Mouse (Mus musculus): ENCODE results near the gene Chd1l. TPM values are rescaled to one million over a fixed set of nuclear protein-coding genes. Genes with fewer than 3 reads are reported as not detected.

Gene Chd1l
- polyA plus RNA-seq, 1 experiment, result 11.5 TPM

DNA sequence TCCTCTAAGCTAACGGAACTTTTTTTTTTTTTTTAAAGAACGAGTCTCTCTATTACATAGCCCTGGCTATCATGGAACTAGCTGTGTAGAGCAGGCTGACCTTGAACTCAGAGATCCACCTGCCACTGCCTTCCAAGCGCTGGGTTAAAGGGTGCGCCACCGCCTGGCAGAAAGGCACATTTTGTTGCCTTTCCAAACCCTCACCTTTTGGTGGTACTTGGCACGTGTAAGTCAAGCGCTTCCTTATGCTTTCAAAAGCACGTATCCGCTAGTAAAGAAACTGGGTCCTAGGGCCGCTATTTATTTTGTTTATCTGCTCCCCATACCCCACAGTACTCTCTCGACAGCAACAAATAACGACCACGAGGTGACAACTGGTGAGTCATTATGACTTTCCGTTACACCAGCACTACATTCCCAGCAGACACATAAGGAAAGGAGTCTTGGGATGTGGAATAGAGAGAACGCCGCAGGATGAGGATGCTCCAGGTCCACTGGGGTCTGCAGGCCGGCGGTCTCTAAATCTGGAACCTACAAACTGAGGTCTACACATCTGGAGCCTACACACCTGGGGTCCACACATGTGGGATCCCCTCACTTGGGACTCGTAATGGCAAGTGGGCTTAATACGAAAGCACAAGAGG lies 680 bp downstream of the Chd1l start:
- peak overlapping the region; percentile 70 for H3K4me3 ChIP-seq (ENCODE audit: control insufficient read depth, insufficient read depth, low read length)
- no peaks in the 10 kb centered on the region for H3K4me1 ChIP-seq (replicated peaks; ENCODE audit: control insufficient read depth, insufficient read depth, low read length)
- H3K27me3 ChIP-seq (ENCODE audit: control insufficient read depth, insufficient read depth, low read length), result no peaks in the 10 kb centered on the region
- WGBS, result 3% methylated on average over 20 of the region's 20 CpGs
- H3K27ac ChIP-seq (ENCODE audit: control insufficient read depth, insufficient read depth, low read length), result peak overlapping the region; percentile 44
- peak; percentile 77 for DNase-seq
- H3K36me3 ChIP-seq (ENCODE audit: control insufficient read depth, insufficient read depth, low read length), result no peaks in the 10 kb centered on the region
- TF ChIP-seq CTCF (IDR thresholded peaks at IDR 0.05; ENCODE audit: borderline replicate concordance, control insufficient read depth, extremely low read depth, insufficient read depth, low read length, poor library complexity) (no peak), POLR2A (IDR thresholded peaks at IDR 0.05; ENCODE audit: control insufficient read depth, extremely low read depth, insufficient read depth, low read length, poor library complexity) (no peak)

DNA sequence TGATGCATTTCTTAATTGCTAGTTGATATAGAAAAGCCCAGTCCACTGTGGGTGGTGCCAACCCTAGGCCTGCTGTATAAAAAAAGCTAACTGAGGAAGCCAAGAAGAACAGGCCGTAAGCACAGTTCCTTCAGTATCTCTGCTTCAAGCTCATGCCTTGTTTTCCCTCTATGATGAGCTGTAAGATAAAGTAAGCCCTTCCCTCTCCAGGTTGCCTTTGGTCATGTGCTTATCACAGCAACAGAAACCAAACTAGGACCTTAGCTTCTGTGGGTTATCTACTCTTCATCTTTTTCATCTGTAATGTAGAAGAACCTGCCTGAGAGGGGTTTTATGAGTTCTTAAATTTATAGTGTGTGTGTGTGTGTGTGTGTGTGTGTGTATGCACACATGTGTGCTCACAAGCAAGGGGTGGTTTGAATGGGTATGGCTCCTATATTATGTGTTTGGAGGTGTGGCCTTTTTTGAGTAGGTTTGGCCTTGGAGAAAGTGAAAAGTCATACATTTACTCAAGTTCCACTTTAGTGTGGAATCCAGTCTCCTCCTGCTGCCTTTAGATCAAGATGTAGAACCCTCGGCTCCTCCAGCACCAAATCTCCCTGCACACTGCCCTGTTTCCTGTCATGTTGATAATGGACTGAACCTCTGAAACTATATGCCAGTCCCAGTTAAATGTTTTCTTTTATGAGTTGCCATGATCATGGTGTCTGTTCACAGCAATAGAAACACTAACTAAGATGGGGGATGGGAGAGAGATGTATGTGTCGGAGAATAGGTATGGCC lies 9.8 kb downstream of the Chd1l start:
- no peaks in the 10 kb centered on the region for H3K4me1 ChIP-seq (replicated peaks; ENCODE audit: control insufficient read depth, insufficient read depth, low read length)
- TF ChIP-seq POLR2A (IDR thresholded peaks at IDR 0.05; ENCODE audit: control insufficient read depth, extremely low read depth, insufficient read depth, low read length, poor library complexity) (no peak), CTCF (IDR thresholded peaks at IDR 0.05; ENCODE audit: borderline replicate concordance, control insufficient read depth, extremely low read depth, insufficient read depth, low read length, poor library complexity) (no peak)
- H3K27me3 ChIP-seq (ENCODE audit: control insufficient read depth, insufficient read depth, low read length), result no peaks in the 10 kb centered on the region
- DNase-seq, result no peak
- H3K4me3 ChIP-seq (ENCODE audit: control insufficient read depth, insufficient read depth, low read length), result no peak overlapping the region
- over 99% methylated on average over 3 of the region's 3 CpGs for WGBS
- H3K36me3 ChIP-seq (ENCODE audit: control insufficient read depth, insufficient read depth, low read length), result peaks cover 15% of the 10 kb centered on the region
- H3K27ac ChIP-seq (ENCODE audit: control insufficient read depth, insufficient read depth, low read length), result no peak overlapping the region

DNA sequence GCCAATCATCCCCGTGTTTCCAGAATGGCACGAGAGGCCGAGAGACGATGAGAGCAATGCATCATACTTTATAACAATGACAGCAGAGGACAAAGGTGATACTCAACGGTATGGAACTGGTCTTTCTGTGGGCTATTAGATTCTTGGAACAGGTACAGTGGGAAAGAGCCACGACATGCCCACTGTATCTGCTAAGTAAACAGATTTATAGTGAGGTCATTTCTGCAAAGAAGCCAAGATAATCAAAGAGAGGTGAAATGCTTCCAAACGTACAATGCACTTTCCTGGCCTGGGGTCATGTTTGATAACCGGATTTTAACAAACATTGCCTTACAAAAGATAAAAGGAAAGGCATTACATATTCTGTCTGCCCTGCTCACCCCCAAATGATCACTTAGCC lies 13.2 kb downstream of the Chd1l start:
- TF ChIP-seq CTCF (IDR thresholded peaks at IDR 0.05; ENCODE audit: borderline replicate concordance, control insufficient read depth, extremely low read depth, insufficient read depth, low read length, poor library complexity), result no peak
- TF ChIP-seq POLR2A (IDR thresholded peaks at IDR 0.05; ENCODE audit: control insufficient read depth, extremely low read depth, insufficient read depth, low read length, poor library complexity), result no peak
- no peak for DNase-seq
- WGBS, result 94% methylated on average over 8 of the region's 8 CpGs

DNA sequence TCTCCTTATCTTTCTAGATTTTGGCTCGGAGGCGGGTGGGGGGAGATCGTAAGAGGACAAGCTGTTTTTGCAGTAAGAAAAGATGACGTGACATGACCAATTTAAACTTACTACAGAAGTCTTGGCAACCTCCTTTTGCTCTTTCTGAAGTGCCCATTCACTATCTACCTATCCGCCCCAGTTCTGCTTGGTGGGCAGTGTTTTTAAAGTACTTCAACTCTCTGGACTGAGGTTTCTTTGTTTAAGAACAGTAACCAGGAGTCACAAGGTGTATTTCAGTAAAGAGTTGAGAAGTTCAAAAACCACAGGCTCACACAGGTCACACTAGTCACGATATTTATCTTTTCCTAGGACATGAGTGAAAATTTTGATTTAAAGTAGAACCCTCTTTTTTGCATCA lies 14.9 kb downstream of the Chd1l start:
- peaks cover 26% of the 10 kb centered on the region for H3K36me3 ChIP-seq (ENCODE audit: control insufficient read depth, insufficient read depth, low read length)
- no peak overlapping the region for H3K4me3 ChIP-seq (ENCODE audit: control insufficient read depth, insufficient read depth, low read length)
- TF ChIP-seq CTCF (IDR thresholded peaks at IDR 0.05; ENCODE audit: borderline replicate concordance, control insufficient read depth, extremely low read depth, insufficient read depth, low read length, poor library complexity), result no peak
- no peak for TF ChIP-seq POLR2A (IDR thresholded peaks at IDR 0.05; ENCODE audit: control insufficient read depth, extremely low read depth, insufficient read depth, low read length, poor library complexity)
- DNase-seq, result no peak
- H3K27ac ChIP-seq (ENCODE audit: control insufficient read depth, insufficient read depth, low read length), result no peak overlapping the region
- H3K4me1 ChIP-seq (replicated peaks; ENCODE audit: control insufficient read depth, insufficient read depth, low read length), result no peaks in the 10 kb centered on the region
- whole genome bisulfite sequencing, result 95% methylated on average over 6 of the region's 6 CpGs
- H3K27me3 ChIP-seq (ENCODE audit: control insufficient read depth, insufficient read depth, low read length), result no peaks in the 10 kb centered on the region

More for the DNA sequence above, 13.2 kb downstream of the Chd1l start:
- no peak overlapping the region for H3K4me3 ChIP-seq (ENCODE audit: control insufficient read depth, insufficient read depth, low read length)
- H3K27ac ChIP-seq (ENCODE audit: control insufficient read depth, insufficient read depth, low read length), result no peak overlapping the region
- no peaks in the 10 kb centered on the region for H3K4me1 ChIP-seq (replicated peaks; ENCODE audit: control insufficient read depth, insufficient read depth, low read length)
- H3K27me3 ChIP-seq (ENCODE audit: control insufficient read depth, insufficient read depth, low read length), result no peaks in the 10 kb centered on the region
- peaks cover 22% of the 10 kb centered on the region for H3K36me3 ChIP-seq (ENCODE audit: control insufficient read depth, insufficient read depth, low read length)

DNA sequence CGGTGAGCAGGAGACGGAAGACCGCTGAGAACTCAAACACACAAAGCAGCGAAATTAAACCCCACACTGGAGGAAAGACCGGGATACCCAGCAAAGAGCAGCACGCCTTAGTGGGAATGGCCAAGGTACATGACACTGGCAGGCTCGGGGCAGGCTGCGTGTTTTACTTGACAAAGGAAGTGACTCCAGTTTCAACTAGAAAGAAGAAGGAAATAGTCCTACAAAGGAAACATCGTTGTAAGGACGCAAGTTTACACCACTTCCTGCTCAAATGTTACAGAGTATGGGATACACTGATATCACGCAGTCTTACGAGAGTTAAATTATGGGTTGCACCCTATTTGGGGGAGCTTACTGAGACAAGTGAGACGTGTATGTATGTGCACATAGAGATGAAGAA lies 15.9 kb downstream of the Chd1l start:
- no peak for TF ChIP-seq CTCF (IDR thresholded peaks at IDR 0.05; ENCODE audit: borderline replicate concordance, control insufficient read depth, extremely low read depth, insufficient read depth, low read length, poor library complexity)
- no peak for TF ChIP-seq POLR2A (IDR thresholded peaks at IDR 0.05; ENCODE audit: control insufficient read depth, extremely low read depth, insufficient read depth, low read length, poor library complexity)
- Histone ChIP-seq H3K4me1 (replicated peaks; ENCODE audit: control insufficient read depth, insufficient read depth, low read length) (no peaks in the 10 kb centered on the region), H3K27me3 (ENCODE audit: control insufficient read depth, insufficient read depth, low read length) (no peaks in the 10 kb centered on the region), H3K36me3 (ENCODE audit: control insufficient read depth, insufficient read depth, low read length) (peaks cover 34% of the 10 kb centered on the region), H3K4me3 (ENCODE audit: control insufficient read depth, insufficient read depth, low read length) (no peak overlapping the region), H3K27ac (ENCODE audit: control insufficient read depth, insufficient read depth, low read length) (no peak overlapping the region)
- WGBS, result 78% methylated on average over 13 of the region's 13 CpGs
- no peak for DNase-seq

DNA sequence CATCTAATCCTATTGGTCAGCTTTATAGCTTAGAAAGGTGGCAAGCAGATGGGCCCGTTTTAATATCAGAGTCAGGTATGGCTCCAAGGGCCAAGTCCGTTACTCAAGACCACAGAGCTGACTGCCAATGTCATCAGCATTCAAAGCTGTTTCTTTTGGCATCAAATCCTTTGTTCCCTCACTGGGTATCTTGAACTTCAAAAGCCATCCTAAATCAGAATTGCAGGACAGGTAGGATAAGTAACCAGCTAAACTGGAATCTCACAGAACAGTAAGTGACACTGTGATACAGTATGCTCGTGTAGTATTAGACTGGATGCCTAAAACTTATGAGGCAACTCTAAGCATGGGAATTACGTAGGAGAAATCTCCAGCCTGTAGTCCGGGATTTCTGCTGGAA lies 16.9 kb downstream of the Chd1l start:
- 99% methylated on average over 5 of the region's 5 CpGs for WGBS
- Histone ChIP-seq H3K4me3 (ENCODE audit: control insufficient read depth, insufficient read depth, low read length) (no peak overlapping the region), H3K36me3 (ENCODE audit: control insufficient read depth, insufficient read depth, low read length) (peaks cover 44% of the 10 kb centered on the region), H3K4me1 (replicated peaks; ENCODE audit: control insufficient read depth, insufficient read depth, low read length) (no peaks in the 10 kb centered on the region), H3K27ac (ENCODE audit: control insufficient read depth, insufficient read depth, low read length) (no peak overlapping the region), H3K27me3 (ENCODE audit: control insufficient read depth, insufficient read depth, low read length) (no peaks in the 10 kb centered on the region)
- no peak for TF ChIP-seq POLR2A (IDR thresholded peaks at IDR 0.05; ENCODE audit: control insufficient read depth, extremely low read depth, insufficient read depth, low read length, poor library complexity)
- TF ChIP-seq CTCF (IDR thresholded peaks at IDR 0.05; ENCODE audit: borderline replicate concordance, control insufficient read depth, extremely low read depth, insufficient read depth, low read length, poor library complexity), result no peak
- no peak for DNase-seq

Data from thymus, adult 2 months (tissue).